Mouse (Mus musculus) embryonic facial prominence, embryonic 14.5 days (tissue): Measurements from ENCODE around the gene Zscan26. TPM values are rescaled to one million over a fixed set of nuclear protein-coding genes. Genes with fewer than 3 reads are reported as not detected.
"Not testable (repeated sequence)": the region's sequence is repeated elsewhere in the genome, so short reads cannot be mapped to it uniquely, and the experiment has no call there.

Experiments
- ATAC-seq: fragments of 200-750 bp; cut with Nextera tagmentation; 2 replicates; pipeline ENCODE4 v1.8.0; 2017; ENCODE audit warnings: low read depth, moderate number of reproducible peaks, moderate TSS enrichment
- DNase-seq: peaks from one replicate; pipeline ENCODE4 v3.0.0-alpha.2; 2015; ENCODE audit warnings: low spot score
- H3K27ac ChIP-seq: fragments of 300-500 bp; sonication (generic); replicated peaks from 2 replicates; pipeline ENCODE4 v1.5.1; 2014; ENCODE audit warnings: low read depth, mild to moderate bottlenecking, low read length, moderate library complexity
- H3K27me3 ChIP-seq: fragments of 300-500 bp; sonication (generic); replicated peaks from 2 replicates; pipeline ENCODE4 v1.6.1; 2014; ENCODE audit warnings: low read length; ENCODE audit not compliant: control insufficient read depth, insufficient read depth
- H3K36me3 ChIP-seq: fragments of 300-500 bp; sonication (generic); 2 replicates; pipeline ENCODE4 v1.6.1; 2014; ENCODE audit warnings: low read length, mixed read lengths; ENCODE audit not compliant: control insufficient read depth, insufficient read depth
- H3K4me1 ChIP-seq: fragments of 300-500 bp; sonication (generic); 2 replicates; pipeline ENCODE4 v1.6.1; 2014; ENCODE audit warnings: antibody characterized with exemption, low read length; ENCODE audit not compliant: control insufficient read depth, insufficient read depth
- H3K4me2 ChIP-seq: fragments of 300-500 bp; sonication (generic); 2 replicates; pipeline ENCODE4 v1.6.1; 2014; ENCODE audit warnings: low read depth, mild to moderate bottlenecking, low read length, moderate library complexity, mixed read lengths
- H3K4me3 ChIP-seq: fragments of 300-500 bp; sonication (generic); 2 replicates; pipeline ENCODE4 v1.5.1; 2014; ENCODE audit warnings: low read depth, mild to moderate bottlenecking, low read length
- H3K9ac ChIP-seq: fragments of 300-500 bp; sonication (generic); 2 replicates; pipeline ENCODE4 v1.6.1; 2014; ENCODE audit warnings: low read depth, mild to moderate bottlenecking, low read length, moderate library complexity, mixed read lengths
- H3K9me3 ChIP-seq: fragments of 300-500 bp; sonication (generic); 2 replicates; pipeline ENCODE4 v1.6.1; 2016; ENCODE audit warnings: low read length; ENCODE audit not compliant: control insufficient read depth
- WGBS: fragments of 180-500 bp; shearing (Covaris S2); extraction: QIAGEN DNeasy Blood & Tissue Kit; methylation state at CpG from one replicate; pipeline ENCODE4 v1.1.7; 2014; 5-methylcytosine and 5-hydroxymethylcytosine counted together
- polyA plus RNA-seq: library from polyadenylated mRNA; unstranded; fragments of >200 nt; fragmentation: Nextera tagmentation; extraction: Ambion mirVana; gene quantifications from 2 replicates; pipeline ENCODE4 v1.2.1, GENCODE M21; 2014

Zscan26 gene
- polyA plus RNA-seq, result 14.1 and 14.9 TPM in 2 replicates

- under 1% methylated on average over 22 of the region's 23 CpGs for WGBS
Measured at GRCm38 (mm10) chr13:21453449-21453848, at the start of gene Zscan26. TSS of gene Zscan26 (minus strand) at chr13:21453730.

GRCm38 (mm10) chr13:21502296-21502695 lies 48.8 kb upstream of the Zscan26 start:
- Histone ChIP-seq H3K4me2 (no peak overlapping the region), H3K9me3 (no peaks in the 10 kb centered on the region), H3K4me3 (no peak overlapping the region), H3K4me1 (no peaks in the 10 kb centered on the region), H3K36me3 (no peaks in the 10 kb centered on the region), H3K27me3 (no peaks in the 10 kb centered on the region), H3K9ac (no peak overlapping the region), H3K27ac (no peak overlapping the region)
- ATAC-seq (no peak), DNase-seq (no peak)
- 86% methylated on average over 5 of the region's 5 CpGs for WGBS

More at GRCm38 (mm10) chr13:21453449-21453848, at the start of gene Zscan26:
- Histone ChIP-seq H3K9me3 (no peaks in the 10 kb centered on the region), H3K4me2 (peak within 1 kb of the TSS; percentile 78), H3K27ac (peak within 1 kb of the TSS; percentile 84), H3K4me3 (peak within 1 kb of the TSS; percentile 74), H3K9ac (peak within 1 kb of the TSS; percentile 81), H3K36me3 (0 out of 2 replicates have a peak, but pooled peaks cover 7% of the 10 kb centered on the region), H3K27me3 (0 out of 2 replicates have a peak, but pooled peaks cover 3% of the 10 kb centered on the region), H3K4me1 (peaks cover 8% of the 10 kb centered on the region; the same call in 1 of the 2 replicates)
- ATAC-seq, result peak; percentile 92
- peak; percentile 90 for DNase-seq

GRCm38 (mm10) chr13:21501182-21501581 lies 47.7 kb upstream of the Zscan26 start, which contains the start of gene Gm11273:
TSS of gene Gm11273 (minus strand) at chr13:21501418.
- not testable (repeated sequence) for H3K27me3 ChIP-seq, DNase-seq, H3K4me3 ChIP-seq, ATAC-seq, H3K27ac ChIP-seq, H3K4me1 ChIP-seq, H3K36me3 ChIP-seq, H3K9me3 ChIP-seq, H3K9ac ChIP-seq, H3K4me2 ChIP-seq
- 96% methylated on average over 17 of the region's 17 CpGs for WGBS

GRCm38 (mm10) chr13:21495080-21495479 lies 41.5 kb upstream of the Zscan26 start, which contains the start of gene AK157302:
TSS of gene AK157302 (plus strand) at chr13:21495223.
- H3K36me3 ChIP-seq, result no peaks in the 10 kb centered on the region
- H3K4me2 ChIP-seq, result no peak within 1 kb of the TSS
- no peak for ATAC-seq
- no peaks in the 10 kb centered on the region for H3K27me3 ChIP-seq
- no peaks in the 10 kb centered on the region for H3K4me1 ChIP-seq
- WGBS, result 92% methylated on average over 16 of the region's 21 CpGs
- H3K9ac ChIP-seq, result no peak within 1 kb of the TSS
- no peaks in the 10 kb centered on the region for H3K9me3 ChIP-seq
- H3K4me3 ChIP-seq, result no peak within 1 kb of the TSS
- no peak within 1 kb of the TSS for H3K27ac ChIP-seq
- no peak for DNase-seq

GRCm38 (mm10) chr13:21492847-21493246 lies 39.3 kb upstream of the Zscan26 start:
- WGBS, result 93% methylated on average over 5 of the region's 5 CpGs
- no peak for ATAC-seq

GRCm38 (mm10) chr13:21486881-21487280 lies 33.4 kb upstream of the Zscan26 start:
- 89% methylated on average over 1 of the region's 1 CpGs for WGBS
- no peak for ATAC-seq

More at GRCm38 (mm10) chr13:21492847-21493246, 39.3 kb upstream of the Zscan26 start:
- no peak for DNase-seq
- Histone ChIP-seq H3K27ac (no peak overlapping the region), H3K9me3 (no peaks in the 10 kb centered on the region), H3K27me3 (no peaks in the 10 kb centered on the region), H3K4me2 (no peak overlapping the region), H3K4me1 (no peaks in the 10 kb centered on the region), H3K4me3 (no peak overlapping the region), H3K9ac (no peak overlapping the region), H3K36me3 (no peaks in the 10 kb centered on the region)

GRCm38 (mm10) chr13:21478759-21479670 lies 25.5 kb upstream of the Zscan26 start, which contains the start of the genes Zkscan4 and Gm10065:
TSS of gene Zkscan4 (plus strand) at chr13:21478907.
TSS of gene Gm10065 (minus strand) at chr13:21479441.
- Histone ChIP-seq H3K9ac (peak within 1 kb of the TSS; percentile 68), H3K27ac (peak within 1 kb of the TSS; percentile 70), H3K4me2 (peak within 1 kb of the TSS; percentile 65), H3K4me3 (peak within 1 kb of the TSS; percentile 62)
- WGBS, result 2% methylated on average over 19 of the region's 31 CpGs
- H3K27me3 ChIP-seq, H3K9me3 ChIP-seq, H3K4me1 ChIP-seq, H3K36me3 ChIP-seq: not testable (repeated sequence)
- peak; percentile 83 for ATAC-seq
- DNase-seq, result peak; percentile 89

More at GRCm38 (mm10) chr13:21486881-21487280, 33.4 kb upstream of the Zscan26 start:
- Histone ChIP-seq H3K9ac (no peak overlapping the region), H3K4me1 (no peaks in the 10 kb centered on the region), H3K27me3 (no peaks in the 10 kb centered on the region), H3K4me3 (no peak overlapping the region), H3K9me3 (peaks cover 4% of the 10 kb centered on the region; the same call in 1 of the 2 replicates), H3K36me3 (peaks cover 15% of the 10 kb centered on the region; the same call in 1 of the 2 replicates), H3K27ac (no peak overlapping the region), H3K4me2 (no peak overlapping the region)
- no peak for DNase-seq

GRCm38 (mm10) chr13:21472427-21472826 lies 18.9 kb upstream of the Zscan26 start:
- no peak overlapping the region for H3K4me3 ChIP-seq
- 34% methylated on average over 4 of the region's 4 CpGs for WGBS
- ATAC-seq, result no peak

More at GRCm38 (mm10) chr13:21472427-21472826, 18.9 kb upstream of the Zscan26 start:
- Histone ChIP-seq H3K27ac (no peak overlapping the region), H3K4me2 (no peak overlapping the region), H3K9ac (no peak overlapping the region), H3K27me3 (peaks cover 5% of the 10 kb centered on the region; the same call in 1 of the 2 replicates), H3K9me3 (no peaks in the 10 kb centered on the region), H3K4me1 (no peaks in the 10 kb centered on the region), H3K36me3 (no peaks in the 10 kb centered on the region)
- DNase-seq, result no peak
